Mouse (Mus musculus) hindbrain, postnatal 0 days (tissue): Measurements from ENCODE around the gene Ugt1a9. TPM values are rescaled to one million over a fixed set of nuclear protein-coding genes. Genes with fewer than 3 reads are reported as not detected.
"Not testable (repeated sequence)": the region's sequence is repeated elsewhere in the genome, so short reads cannot be mapped to it uniquely, and the experiment has no call there.

Experiments
- ATAC-seq: fragments of 200-750 bp; cut with Nextera tagmentation; 2 replicates; pipeline ENCODE4 v1.8.0; 2017; ENCODE audit warnings: mild to moderate bottlenecking, moderate TSS enrichment, moderate library complexity
- DNase-seq: peaks from one replicate; pipeline ENCODE4 v3.0.0-alpha.2; 2015; ENCODE audit warnings: low spot score
- H3K27ac ChIP-seq: fragments of 300-500 bp; sonication (generic); 2 replicates; pipeline ENCODE4 v1.5.1; 2014; ENCODE audit warnings: mild to moderate bottlenecking
- H3K27me3 ChIP-seq: fragments of 300-500 bp; sonication (generic); 2 replicates; pipeline ENCODE4 v1.6.1; 2014; ENCODE audit warnings: low read length, mixed read lengths; ENCODE audit not compliant: insufficient read depth
- H3K36me3 ChIP-seq: fragments of 300-500 bp; sonication (generic); 2 replicates; pipeline ENCODE4 v1.6.1; 2014; ENCODE audit warnings: low read length, mixed read lengths; ENCODE audit not compliant: insufficient read depth
- H3K4me1 ChIP-seq: fragments of 300-500 bp; sonication (generic); 2 replicates; pipeline ENCODE4 v1.6.1; 2014; ENCODE audit warnings: antibody characterized with exemption, low read length, mixed read lengths; ENCODE audit not compliant: insufficient read depth
- H3K4me2 ChIP-seq: fragments of 300-500 bp; sonication (generic); 2 replicates; pipeline ENCODE4 v1.6.1; 2014; ENCODE audit warnings: low read depth, mild to moderate bottlenecking, low read length, moderate library complexity, mixed read lengths
- H3K4me3 ChIP-seq: fragments of 300-500 bp; sonication (generic); 2 replicates; pipeline ENCODE4 v1.5.1; 2014; ENCODE audit warnings: low read length
- H3K9ac ChIP-seq: fragments of 300-500 bp; sonication (generic); replicated peaks from 2 replicates; pipeline ENCODE4 v1.6.1; 2014; ENCODE audit warnings: mild to moderate bottlenecking, low read length, moderate library complexity, mixed read lengths
- H3K9me3 ChIP-seq: fragments of 300-500 bp; sonication (generic); 2 replicates; pipeline ENCODE4 v1.6.1; 2016; ENCODE audit warnings: low read length, mixed read lengths
- CTCF ChIP-seq: IDR thresholded peaks from 2 replicates; pipeline ENCODE4 v1.5.1; 2016; ENCODE audit warnings: antibody characterized with exemption, control low read depth, low read depth
- WGBS: fragments of 180-500 bp; shearing (Covaris S2); extraction: QIAGEN DNeasy Blood & Tissue Kit; methylation state at CpG from one replicate; pipeline ENCODE4 v1.1.7; 2014; 5-methylcytosine and 5-hydroxymethylcytosine counted together
- polyA plus RNA-seq: library from polyadenylated mRNA; unstranded; fragments of >200 nt; fragmentation: Nextera tagmentation; extraction: Ambion mirVana; gene quantifications from 2 replicates; pipeline ENCODE4 v1.2.1, GENCODE M21; 2015
- total RNA-seq: library from RNA; depleted of rRNA; stranded (reverse); fragments of >200 nt; gene quantifications from 2 replicates; pipeline ENCODE4 v1.2.3, GENCODE M21; 2014

Gene Ugt1a9
- total and polyA plus RNA-seq, 2 experiments from 2014 or later = not detected

GRCm38 (mm10) chr1:88217576-88217975, 147.0 kb downstream of the Ugt1a9 start:
- H3K9me3 ChIP-seq = peaks cover 52% of the 10 kb centered on the region
- H3K9ac ChIP-seq = no peak overlapping the region
- TF ChIP-seq CTCF = no peak
- 46% methylated on average over 3 of the region's 3 CpGs for WGBS
- H3K27me3 ChIP-seq = no peaks in the 10 kb centered on the region
- DNase-seq = peak; percentile 10
- H3K36me3 ChIP-seq = no peaks in the 10 kb centered on the region
- H3K4me3 ChIP-seq = no peak overlapping the region
- no peaks in the 10 kb centered on the region for H3K4me1 ChIP-seq
- no peak overlapping the region for H3K4me2 ChIP-seq
- no peak for ATAC-seq
- no peak overlapping the region for H3K27ac ChIP-seq

GRCm38 (mm10) chr1:88218051-88218450, 147.5 kb downstream of the Ugt1a9 start:
- Histone ChIP-seq H3K4me2 (no peak overlapping the region), H3K9me3 (peaks cover 47% of the 10 kb centered on the region), H3K9ac (no peak overlapping the region), H3K4me1 (no peaks in the 10 kb centered on the region), H3K36me3 (no peaks in the 10 kb centered on the region), H3K27ac (no peak overlapping the region), H3K27me3 (no peaks in the 10 kb centered on the region), H3K4me3 (no peak overlapping the region)
- 75% methylated on average over 9 of the region's 9 CpGs for WGBS
- ATAC-seq = no peak
- no peak for TF ChIP-seq CTCF
- DNase-seq = no peak

DNA sequence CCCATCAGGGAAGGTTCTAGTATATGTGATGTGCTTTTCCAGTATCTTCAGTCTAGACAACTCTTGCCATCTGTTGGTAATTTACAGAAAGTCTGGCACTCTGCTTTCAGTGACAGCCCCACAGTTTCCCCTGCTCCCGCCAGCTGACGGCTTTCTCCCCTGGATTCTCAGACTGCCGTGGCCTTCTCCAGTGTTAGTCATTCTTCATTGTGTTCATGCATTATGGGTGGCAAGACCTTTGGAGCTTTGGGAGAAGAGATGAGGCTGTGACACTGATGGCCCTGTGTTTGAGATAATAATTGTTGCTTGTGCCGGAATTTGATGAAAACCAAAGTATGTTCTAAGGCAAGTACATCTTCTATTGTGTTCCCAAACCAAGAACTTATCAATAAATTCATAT, 148.0 kb downstream of the Ugt1a9 start:
- Histone ChIP-seq H3K4me3 (no peak overlapping the region), H3K4me1 (no peaks in the 10 kb centered on the region), H3K9ac (no peak overlapping the region), H3K27me3 (no peaks in the 10 kb centered on the region), H3K4me2 (no peak overlapping the region), H3K27ac (no peak overlapping the region), H3K9me3 (peaks cover 42% of the 10 kb centered on the region), H3K36me3 (no peaks in the 10 kb centered on the region)
- TF ChIP-seq CTCF = no peak
- DNase-seq (no peak), ATAC-seq (no peak)
- 49% methylated on average over 4 of the region's 4 CpGs for WGBS

DNA sequence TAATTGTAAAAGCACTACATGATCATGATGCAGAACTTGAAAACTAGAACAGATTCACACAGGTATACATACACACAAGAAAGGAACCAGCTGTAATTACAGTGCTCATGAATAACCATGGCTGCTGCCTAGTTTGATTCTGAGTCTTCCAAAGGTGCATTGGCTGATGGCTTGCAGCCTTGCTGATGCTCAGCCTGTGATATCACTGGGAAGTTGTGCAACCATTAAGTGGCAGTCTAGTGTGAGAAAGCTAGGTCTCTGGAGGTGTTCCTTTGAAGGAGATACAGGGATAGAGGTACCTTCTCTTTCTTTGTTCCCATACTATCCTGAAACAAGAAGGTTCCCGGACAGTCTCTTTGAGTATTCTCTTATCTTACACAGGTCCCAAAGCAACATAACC, 148.5 kb downstream of the Ugt1a9 start:
- WGBS = 20% methylated on average over 1 of the region's 1 CpGs
- Histone ChIP-seq H3K27ac (no peak overlapping the region), H3K36me3 (no peaks in the 10 kb centered on the region), H3K9me3 (peaks cover 37% of the 10 kb centered on the region), H3K4me2 (no peak overlapping the region), H3K9ac (no peak overlapping the region), H3K27me3 (no peaks in the 10 kb centered on the region), H3K4me1 (no peaks in the 10 kb centered on the region), H3K4me3 (no peak overlapping the region)
- ATAC-seq (no peak), DNase-seq (no peak)
- TF ChIP-seq CTCF = no peak

DNA sequence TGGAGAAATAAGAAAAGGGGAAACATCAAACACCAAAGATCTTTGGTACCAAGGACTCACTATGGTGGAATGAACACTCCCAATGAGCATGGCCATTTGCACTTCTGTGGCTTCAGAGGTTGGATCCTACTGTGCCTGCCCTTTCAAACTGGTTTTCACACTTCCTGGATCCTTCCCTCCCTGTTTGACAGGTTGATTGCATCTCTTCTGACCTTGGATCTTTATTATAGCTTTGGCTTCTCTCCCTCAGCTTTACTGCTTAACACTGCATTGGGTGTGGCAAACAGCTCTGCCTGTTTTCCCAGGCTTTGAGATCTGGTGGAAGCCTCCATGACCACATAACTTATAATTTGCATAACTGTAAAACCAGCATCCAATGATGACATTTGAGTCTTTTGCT, 149.7 kb downstream of the Ugt1a9 start:
- Histone ChIP-seq H3K27me3 (no peaks in the 10 kb centered on the region), H3K36me3 (no peaks in the 10 kb centered on the region), H3K4me1 (no peaks in the 10 kb centered on the region), H3K4me2 (no peak overlapping the region), H3K4me3 (no peak overlapping the region), H3K27ac (no peak overlapping the region), H3K9me3 (peaks cover 27% of the 10 kb centered on the region), H3K9ac (no peak overlapping the region)
- ATAC-seq = no peak
- no peak for DNase-seq
- no peak for TF ChIP-seq CTCF

- Histone ChIP-seq H3K4me1 (no peaks in the 10 kb centered on the region), H3K4me3 (no peak overlapping the region), H3K9me3 (peaks cover 29% of the 10 kb centered on the region), H3K36me3 (no peaks in the 10 kb centered on the region), H3K27me3 (no peaks in the 10 kb centered on the region), H3K9ac (no peak overlapping the region), H3K4me2 (no peak overlapping the region), H3K27ac (no peak overlapping the region)
- WGBS = 50% methylated on average over 2 of the region's 2 CpGs
- DNase-seq (no peak), ATAC-seq (no peak)
- no peak for TF ChIP-seq CTCF
Observed at GRCm38 (mm10) chr1:88222216-88222615, 151.6 kb downstream of the Ugt1a9 start.

- H3K4me3 ChIP-seq, ATAC-seq, H3K4me1 ChIP-seq, H3K27ac ChIP-seq, H3K27me3 ChIP-seq, H3K4me2 ChIP-seq, DNase-seq, H3K9ac ChIP-seq, H3K36me3 ChIP-seq: not testable (repeated sequence)
- peaks cover 32% of the 10 kb centered on the region for H3K9me3 ChIP-seq
Observed at GRCm38 (mm10) chr1:88223011-88223515, 152.5 kb downstream of the Ugt1a9 start.

DNA sequence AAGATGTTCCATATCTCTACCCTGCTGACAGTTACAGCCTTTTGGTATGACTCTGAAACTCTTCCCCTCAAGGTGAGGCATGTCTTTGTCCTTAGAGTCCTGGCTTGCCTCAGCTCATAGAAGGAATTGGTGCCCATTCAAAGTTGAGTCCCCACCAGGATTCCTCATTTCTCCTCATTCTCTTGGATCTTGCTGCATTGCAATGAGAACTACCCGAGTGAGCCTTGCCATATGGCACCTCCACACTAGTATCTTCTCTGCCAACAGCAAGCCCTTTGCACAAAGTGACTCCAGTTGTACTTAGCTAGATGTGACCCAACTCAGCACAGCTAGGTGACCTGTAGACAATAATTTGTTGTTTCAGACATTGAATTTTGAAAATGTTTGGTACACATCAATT, 153.0 kb downstream of the Ugt1a9 start:
- no peak for DNase-seq
- 51% methylated on average over 1 of the region's 1 CpGs for WGBS

More for the DNA sequence above, 153.0 kb downstream of the Ugt1a9 start:
- Histone ChIP-seq H3K27ac (no peak overlapping the region), H3K36me3 (no peaks in the 10 kb centered on the region), H3K4me3 (no peak overlapping the region), H3K4me2 (no peak overlapping the region), H3K27me3 (no peaks in the 10 kb centered on the region), H3K4me1 (no peaks in the 10 kb centered on the region), H3K9ac (no peak overlapping the region), H3K9me3 (peaks cover 38% of the 10 kb centered on the region)
- TF ChIP-seq CTCF = no peak
- ATAC-seq = no peak
